Mouse (Mus musculus) CH12.LX (cell line): ENCODE data around the gene Rab10. TPM values are rescaled to one million over a fixed set of nuclear protein-coding genes. Genes with fewer than 3 reads are reported as not detected.

ENCODE experiments used
- DNase-seq: peaks from one replicate; pipeline ENCODE4 v3.0.0-alpha.2; 2013; ENCODE audit errors: extremely low read depth
- H3K27ac ChIP-seq: 2 replicates; pipeline ENCODE4 v1.5.1; 2012; ENCODE audit warnings: low read depth, mild to moderate bottlenecking, control low read depth, moderate library complexity; ENCODE audit not compliant: insufficient read depth
- H3K27me3 ChIP-seq: replicated peaks from 2 replicates; pipeline ENCODE3; 2012; ENCODE audit warnings: inconsistent platforms
- H3K36me3 ChIP-seq, 2 experiments: replicated peaks in 1 of 2; 2 replicates each; pipeline versions ENCODE3 to v1.6.1; 2012; ENCODE audit warnings: inconsistent platforms in 1 of 2, low read length in 1 of 2, mild to moderate bottlenecking in 1 of 2, mixed read lengths in 1 of 2, moderate library complexity in 1 of 2; ENCODE audit not compliant: control insufficient read depth in 1 of 2, insufficient read depth in 1 of 2
- H3K4me1 ChIP-seq, 2 experiments: 2 replicates each; pipeline ENCODE4 v1.6.1; 2012; ENCODE audit warnings: inconsistent platforms in 1 of 2, moderate library complexity in 1 of 2; ENCODE audit not compliant: insufficient read depth in 2 of 2, control insufficient read depth in 1 of 2
- H3K4me2 ChIP-seq: 2 replicates; pipeline ENCODE4 v1.6.1; 2012; ENCODE audit warnings: low read depth, mild to moderate bottlenecking, control low read depth; ENCODE audit not compliant: poor library complexity, insufficient read depth, severe bottlenecking
- H3K4me3 ChIP-seq, 3 experiments: fragments of 150-350 bp in 1 of 3; sonication (generic) in 1 of 3; replicated peaks in 1 of 3; 2 replicates each; pipeline versions ENCODE3 to v1.5.1; 2011 to 2012; ENCODE audit warnings: low read depth in 2 of 3, low read length in 2 of 3, mild to moderate bottlenecking in 2 of 3, moderate library complexity in 2 of 3, control low read depth in 1 of 3, improper control_type of control experiment in 1 of 3, inconsistent platforms in 1 of 3, mixed read lengths in 1 of 3; ENCODE audit not compliant: poor library complexity in 1 of 3
- H3K79me2 ChIP-seq: replicated peaks from 2 replicates; pipeline ENCODE4 v1.6.1; 2012; ENCODE audit warnings: mild to moderate bottlenecking, moderate library complexity; ENCODE audit not compliant: control insufficient read depth, poor library complexity, insufficient read depth, severe bottlenecking; ENCODE audit errors: extremely low read depth
- H3K9ac ChIP-seq: 2 replicates; pipeline ENCODE4 v1.6.1; 2012; ENCODE audit warnings: low read depth, mild to moderate bottlenecking, control low read depth, moderate library complexity; ENCODE audit not compliant: insufficient read depth
- H3K9me3 ChIP-seq: replicated peaks from 2 replicates; pipeline ENCODE3; 2012; ENCODE audit warnings: low read length, inconsistent platforms, mixed read lengths
- BHLHE40 ChIP-seq: IDR thresholded peaks from 2 replicates; pipeline ENCODE4 v1.6.1; 2011; ENCODE audit warnings: mild to moderate bottlenecking, low read depth, low read length, improper control_type of control experiment
- CTCF ChIP-seq, 2 experiments: IDR thresholded peaks in 1 of 2; conservative IDR thresholded peaks in 1 of 2; 2 replicates each; pipeline ENCODE4 v1.5.1; 2011 to 2012; ENCODE audit warnings: low read depth in 2 of 2, low read length in 2 of 2, improper control_type of control experiment in 1 of 2, inconsistent platforms in 1 of 2, mild to moderate bottlenecking in 1 of 2, moderate library complexity in 1 of 2
- E2F4 ChIP-seq: IDR thresholded peaks from 2 replicates; pipeline ENCODE4 v1.6.1; 2011; ENCODE audit warnings: low read depth, low read length, improper control_type of control experiment; ENCODE audit not compliant: insufficient replicate concordance
- EP300 ChIP-seq: IDR thresholded peaks from 2 replicates; pipeline ENCODE4 v1.6.1; 2011; ENCODE audit warnings: low read length, improper control_type of control experiment
- ETS1 ChIP-seq: conservative IDR thresholded peaks from 2 replicates; pipeline ENCODE4 v1.6.1; 2012; ENCODE audit warnings: low read depth, mild to moderate bottlenecking, inconsistent platforms, low read length, improper control_type of control experiment, moderate library complexity
- GABPA ChIP-seq: IDR thresholded peaks from 2 replicates; pipeline ENCODE4 v1.6.1; 2012; ENCODE audit warnings: low read depth, low read length, improper control_type of control experiment, inconsistent platforms; ENCODE audit not compliant: insufficient replicate concordance
- HCFC1 ChIP-seq: IDR thresholded peaks from 2 replicates; pipeline ENCODE4 v1.6.1; 2012; ENCODE audit warnings: low read depth, mild to moderate bottlenecking, inconsistent platforms, low read length, improper control_type of control experiment
- JUN ChIP-seq: IDR thresholded peaks from 2 replicates; pipeline ENCODE4 v1.6.1; 2011; ENCODE audit warnings: low read depth, mild to moderate bottlenecking, low read length, improper control_type of control experiment, moderate library complexity; ENCODE audit not compliant: insufficient read depth
- JUND ChIP-seq: conservative IDR thresholded peaks from 2 replicates; pipeline ENCODE4 v1.6.1; 2011; ENCODE audit warnings: low read depth, low read length, improper control_type of control experiment
- KAT2A ChIP-seq: IDR thresholded peaks from 2 replicates; pipeline ENCODE4 v1.6.1; 2012; ENCODE audit warnings: low read length, improper control_type of control experiment, inconsistent platforms; ENCODE audit not compliant: insufficient replicate concordance
- MAX ChIP-seq: IDR thresholded peaks from 2 replicates; pipeline ENCODE4 v1.6.1; 2011; ENCODE audit warnings: low read length, improper control_type of control experiment
- MYC ChIP-seq: IDR thresholded peaks from 2 replicates; pipeline ENCODE4 v1.6.1; 2011; ENCODE audit warnings: low read depth, mild to moderate bottlenecking, improper control_type of control experiment, low read length
- NELFE ChIP-seq: IDR thresholded peaks from 2 replicates; pipeline ENCODE4 v1.6.1; 2011; ENCODE audit warnings: low read depth, low read length, improper control_type of control experiment
- NRF1 ChIP-seq: IDR thresholded peaks from 2 replicates; pipeline ENCODE4 v1.6.1; 2014; ENCODE audit warnings: low read depth, mild to moderate bottlenecking, inconsistent platforms, low read length, improper control_type of control experiment, moderate library complexity
- POLR2A ChIP-seq: IDR thresholded peaks from 2 replicates; pipeline ENCODE4 v1.6.1; 2011; ENCODE audit warnings: low read depth, mild to moderate bottlenecking, improper control_type of control experiment, low read length
- POLR2AphosphoS2 ChIP-seq: IDR thresholded peaks from 2 replicates; pipeline ENCODE4 v1.6.1; 2011; ENCODE audit warnings: low read depth, low read length, improper control_type of control experiment
- RAD21 ChIP-seq: IDR thresholded peaks from 2 replicates; pipeline ENCODE4 v1.6.1; 2011; ENCODE audit warnings: low read depth, mild to moderate bottlenecking, low read length, improper control_type of control experiment, moderate library complexity
- RCOR1 ChIP-seq: conservative IDR thresholded peaks from 2 replicates; pipeline ENCODE4 v1.6.1; 2012; ENCODE audit warnings: low read depth, mild to moderate bottlenecking, inconsistent platforms, low read length, improper control_type of control experiment
- TCF12 ChIP-seq: IDR thresholded peaks from 2 replicates; pipeline ENCODE4 v1.6.1; 2014; ENCODE audit warnings: low read depth, mild to moderate bottlenecking, inconsistent platforms, low read length, improper control_type of control experiment
- USF2 ChIP-seq: conservative IDR thresholded peaks from 2 replicates; pipeline ENCODE4 v1.6.1; 2011; ENCODE audit warnings: low read depth, low read length, improper control_type of control experiment
- ZC3H11A ChIP-seq: IDR thresholded peaks from 2 replicates; pipeline ENCODE4 v1.6.1; 2012; ENCODE audit warnings: low read depth, mild to moderate bottlenecking, inconsistent platforms, low read length, improper control_type of control experiment
- ZKSCAN1 ChIP-seq: IDR thresholded peaks from 2 replicates; pipeline ENCODE4 v1.6.1; 2012; ENCODE audit warnings: low read depth, inconsistent platforms, low read length, improper control_type of control experiment, borderline replicate concordance
- ZMIZ1 ChIP-seq: IDR thresholded peaks from 2 replicates; pipeline ENCODE4 v1.6.1; 2012; ENCODE audit warnings: low read depth, mild to moderate bottlenecking, inconsistent platforms, low read length, improper control_type of control experiment
- ZNF384 ChIP-seq: IDR thresholded peaks from 2 replicates; pipeline ENCODE4 v1.6.1; 2012; ENCODE audit warnings: low read depth, low read length, improper control_type of control experiment, inconsistent platforms
- dilution Hi-C: fragments of 300-500 bp; cut with MboI; formaldehyde crosslinking; loops from 2 replicates; pipeline ENCODE4 v1.14.3; 2020; ENCODE audit warnings: low sequenced_read_pairs; ENCODE audit not compliant: extremely low pct_unique_long_range_greater_than_20kb, extremely low pct_ligation_motif_present
- in situ Hi-C: fragments of 300-500 bp; cut with MboI; formaldehyde crosslinking; loops from 3 replicates; pipeline ENCODE4 v1.14.3; 2019; ENCODE audit warnings: low sequenced_read_pairs, low pct_ligation_motif_present, low pct_unique_long_range_greater_than_20kb, mixed read lengths
- polyA plus RNA-seq: library from polyadenylated mRNA; unstranded; fragments of >175 nt; gene quantifications from 2 replicates; pipeline ENCODE4 v1.2.1, GENCODE M21; 2012; ENCODE audit warnings: low read depth; ENCODE audit not compliant: insufficient read length
- total RNA-seq, 2 experiments: library from RNA; depleted of rRNA; stranded (reverse); fragments of 300-350 nt in 1 of 2; fragments of >200 nt in 1 of 2; gene quantifications; 2 replicates each; pipeline ENCODE4 v1.2.3; 2012 to 2014

The Rab10 gene
- total and polyA plus RNA-seq, 3 experiments = 60.1 to 111 (median 91.8) TPM

DNA sequence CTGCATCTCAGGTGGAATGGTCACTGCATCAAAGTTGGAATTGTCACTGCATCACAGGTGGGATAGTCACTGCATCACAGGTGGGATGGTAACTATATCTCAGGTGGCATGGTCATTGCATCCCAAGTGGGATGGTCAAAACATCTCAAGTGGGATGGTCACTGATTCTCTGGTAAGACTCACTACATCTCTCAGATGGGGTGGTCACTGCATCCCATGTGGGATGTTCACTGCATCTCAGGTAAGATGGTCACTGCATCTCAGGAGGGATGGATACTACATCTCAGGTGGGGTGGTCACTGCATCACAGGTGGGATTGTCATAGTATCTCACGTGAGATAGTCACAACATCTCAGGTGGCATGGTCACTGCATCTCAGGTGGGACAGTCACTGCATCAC, 75.7 kb downstream of the Rab10 start:
- Histone ChIP-seq H3K9me3 (peaks cover 27% of the 10 kb centered on the region), H3K36me3 (peaks cover 25 to 27% of the 10 kb centered on the region in 2 experiments), H3K9ac (no peak overlapping the region), H3K4me2 (no peak overlapping the region), H3K27ac (no peak overlapping the region), H3K27me3 (no peaks in the 10 kb centered on the region)
- in situ Hi-C loops = no loop called here
- TF ChIP-seq JUN = no peak
- no peak for TF ChIP-seq NRF1
- TF ChIP-seq BHLHE40 = no peak
- no peak for TF ChIP-seq GABPA
- TF ChIP-seq MAX = no peak
- TF ChIP-seq POLR2AphosphoS2 = no peak
- no peak for TF ChIP-seq KAT2A
- TF ChIP-seq HCFC1 = no peak
- no peak for TF ChIP-seq ZMIZ1
- no peak for TF ChIP-seq TCF12
- no peak for TF ChIP-seq E2F4
- no peak for TF ChIP-seq RAD21
- TF ChIP-seq CTCF (conservative IDR thresholded peaks at IDR 0.05 in 1 of 2, IDR thresholded peaks at IDR 0.05 in 1 of 2; ENCODE audit: low read depth in 2 of 2, low read length in 2 of 2) = no peak
- no peak for TF ChIP-seq JUND
- TF ChIP-seq NELFE = no peak
- TF ChIP-seq ETS1 = no peak
- no peak for TF ChIP-seq EP300
- TF ChIP-seq ZKSCAN1 = no peak
- TF ChIP-seq USF2 = no peak
- TF ChIP-seq MYC = no peak
- TF ChIP-seq, all 38 proteins: peak for 0
- no peak for DNase-seq
- no peaks in the 10 kb centered on the region for H3K79me2 ChIP-seq
- H3K4me1 ChIP-seq = peaks cover 12 to 15% of the 10 kb centered on the region in 2 experiments
- H3K4me3 ChIP-seq = no peak overlapping the region
- dilution Hi-C loops = no loop called here

DNA sequence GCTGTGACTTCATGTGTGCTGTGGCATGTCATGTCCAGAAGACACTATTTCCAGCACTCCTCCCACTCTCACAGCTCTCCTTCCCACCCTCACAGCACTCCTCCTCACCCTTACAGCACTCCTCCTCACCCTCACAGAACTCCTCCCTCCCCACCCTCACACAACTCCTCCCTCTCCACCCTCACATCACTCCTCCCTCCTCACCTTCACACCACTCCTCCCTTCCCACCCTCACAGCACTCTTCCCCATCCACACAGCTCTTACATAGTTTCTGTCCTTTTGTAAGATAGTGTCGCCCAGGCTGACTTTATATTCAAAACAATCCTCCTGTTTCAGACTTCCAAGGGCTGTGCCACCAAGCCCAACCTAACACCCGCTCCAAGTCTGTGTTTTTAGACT, 86.4 kb downstream of the Rab10 start:
- Histone ChIP-seq H3K4me2 (no peak overlapping the region), H3K79me2 (no peaks in the 10 kb centered on the region), H3K4me3 (no peak overlapping the region), H3K36me3 (no peaks in the 10 kb centered on the region), H3K9me3 (no peaks in the 10 kb centered on the region), H3K27me3 (no peaks in the 10 kb centered on the region), H3K4me1 (peaks cover 3 to 8% of the 10 kb centered on the region in 2 experiments; a peak in 2 of 4 replicates)
- in situ Hi-C loops (no loop called here), dilution Hi-C loops (no loop called here)
- TF ChIP-seq ZNF384 (no peak), POLR2A (no peak), RAD21 (no peak), ZC3H11A (no peak), RCOR1 (no peak), ZKSCAN1 (no peak)
- TF ChIP-seq, all 38 proteins: peak for 0
- H3K27ac ChIP-seq = no peak overlapping the region
- H3K9ac ChIP-seq = no peak overlapping the region
- DNase-seq = no peak
